Comparison of ENCODE assay signal across 9 mouse cellular contexts in genomic region chr19:42144541-42145167, GRCm38 (mm10). TPM values are rescaled to one million over a fixed set of nuclear protein-coding genes. Genes with fewer than 3 reads are reported as not detected.
DNase-seq lines count a peak whose midpoint lies in the region; ATAC-seq and TF ChIP-seq lines count a peak whose summit lies in the region.
"Had no signal": no experiment of that assay in that cellular context is flagged by ENCODE, and none has a peak within 500 bp of the region (broad histone marks: within the 10 kb centered on the region; RNA-seq: fewer than 3 reads in every experiment).

No protein-coding gene starts in this region.

- peaks cover 14% of the 10 kb centered on the region for H3K9me3 ChIP-seq in G1E (replicated peaks)
- no peaks in the 10 kb centered on the region for H3K9me3 ChIP-seq in lung, embryonic 16.5 days (ENCODE audit: control insufficient read depth, low read length)
- H3K9me3 ChIP-seq: megakaryocyte, embryonic 14.5 days had no signal

- H3K9ac ChIP-seq in lung, embryonic 16.5 days (ENCODE audit: low read length): no peak overlapping the region

- no peaks in the 10 kb centered on the region for H3K36me3 ChIP-seq in G1E (replicated peaks)
- H3K36me3 ChIP-seq in lung, embryonic 16.5 days (ENCODE audit: control insufficient read depth, insufficient read depth, low read length): no peaks in the 10 kb centered on the region
- no peaks in the 10 kb centered on the region for H3K36me3 ChIP-seq in small intestine, adult 2 months (ENCODE audit: control insufficient read depth, insufficient read depth, low read length)

- no peak overlapping the region for H3K4me3 ChIP-seq in G1E (ENCODE audit: low read depth, low read length)
- no peak overlapping the region for H3K4me3 ChIP-seq in lung, embryonic 16.5 days (ENCODE audit: low read length)
- no peak overlapping the region for H3K4me3 ChIP-seq in small intestine, adult 2 months (ENCODE audit: low read depth, low read length)
- H3K4me3 ChIP-seq: megakaryocyte, embryonic 14.5 days had no signal

- TF ChIP-seq POLR2A in small intestine, adult 2 months (IDR thresholded peaks at IDR 0.05; ENCODE audit: low read depth, low read length): no peak

- H3K27me3 ChIP-seq in G1E (ENCODE audit: insufficient read depth, low read length): peaks cover 33% of the 10 kb centered on the region
- H3K27me3 ChIP-seq in lung, embryonic 16.5 days (ENCODE audit: control insufficient read depth, insufficient read depth, low read depth, low read length): no peaks in the 10 kb centered on the region
- peaks cover 9% of the 10 kb centered on the region for H3K27me3 ChIP-seq in small intestine, adult 2 months (ENCODE audit: control insufficient read depth, insufficient read depth, low read length)

- H3K4me2 ChIP-seq in lung, embryonic 16.5 days (ENCODE audit: low read depth, low read length): no peak overlapping the region

- 18% methylated on average over 8 of the region's 8 CpGs for WGBS in lung, embryonic 16.5 days
- 26% methylated on average over 8 of the region's 8 CpGs for WGBS in small intestine, adult 2 months

- no peak for ATAC-seq in G1E (ENCODE audit: extremely low read depth, insufficient number of reproducible peaks, low FRiP score, poor library complexity, severe bottlenecking)
- ATAC-seq in lung, embryonic 16.5 days (ENCODE audit: low read depth): no peak
- ATAC-seq in granulocyte monocyte progenitor cell, adult 5-6 weeks (replicated peaks; ENCODE audit: poor library complexity, severe bottlenecking): no peak

- peaks cover 2% of the 10 kb centered on the region; the same call in 1 of the 2 replicates for H3K4me1 ChIP-seq in G1E (ENCODE audit: insufficient read depth, low read depth, low read length)
- peaks cover 37% of the 10 kb centered on the region for H3K4me1 ChIP-seq in lung, embryonic 16.5 days (replicated peaks; ENCODE audit: control insufficient read depth, insufficient read depth, low read length)
- H3K4me1 ChIP-seq in small intestine, adult 2 months (ENCODE audit: control insufficient read depth, insufficient read depth, insufficient read length, low read length): peaks cover 15% of the 10 kb centered on the region; the same call in 1 of the 2 replicates

- H3K27ac ChIP-seq in lung, embryonic 16.5 days (ENCODE audit: low read length): peak overlapping the region; percentile 96
- H3K27ac ChIP-seq in small intestine, adult 2 months (ENCODE audit: insufficient read depth, low read depth, low read length): no peak overlapping the region

- peak; percentile 31; the same call in 1 of the 2 replicates for TF ChIP-seq CTCF in G1E (IDR thresholded peaks at IDR 0.05; ENCODE audit: low read depth, low read length)
- TF ChIP-seq CTCF in small intestine, adult 2 months (IDR thresholded peaks at IDR 0.05; ENCODE audit: extremely low read depth, insufficient read length, insufficient replicate concordance, low read depth, low read length): peak; percentile 72; the same call in 1 of the 2 replicates

- peak; percentile 86 to 87 for DNase-seq in B cell, adult 2 months
- DNase-seq in G1E (ENCODE audit: low spot score): peak; percentile 31
- DNase-seq in cerebellum, adult 8-10 months: peak; percentile 81
- peak; percentile 91 for DNase-seq in gastrocnemius, postnatal 10 days
- DNase-seq in kidney, postnatal 4 days: peak; percentile 96

RNA-seq across cellular contexts. Expression of gene Marveld1, which starts 2.5 kb away (rescaled TPM):
- total RNA-seq in G1E (2014; fragmentation: Nextera tagmentation) (not detected in 2 replicates), G1E (2017) (0.11 TPM in 1 of 2 replicates, not detected in the other)
- not detected in 2 replicates for polyA plus RNA-seq in G1E (2012)
- 10 to 100 TPM; 16.9 to 23.5 TPM for total RNA-seq in gastrocnemius, postnatal 10 days (2021)
- polyA plus RNA-seq in lung, embryonic 16.5 days (2015; fragmentation: Nextera tagmentation; extraction: Ambion mirVana): 8.9 and 9.8 TPM in 2 replicates
- 38.0 and 46.4 TPM in 2 replicates for polyA plus RNA-seq in small intestine, adult 2 months (2012; rRNA removed)
- 15.1 and 19.7 TPM in 2 replicates for total RNA-seq in granulocyte monocyte progenitor cell, adult 5-6 weeks (2014; fragmentation: Nextera tagmentation)
- 13.2 and 13.9 TPM in 2 replicates for total RNA-seq in granulocyte monocyte progenitor cell, adult 5-6 weeks (2017)

RNA-seq across cellular contexts. Expression of gene Avpi1, which starts 15.8 kb away (rescaled TPM):
- total RNA-seq in G1E (2014; fragmentation: Nextera tagmentation) (2.8 and 5.1 TPM in 2 replicates), G1E (2017) (2.2 and 5.2 TPM in 2 replicates)
- polyA plus RNA-seq in G1E (2012): 12.6 and 15.2 TPM in 2 replicates
- total RNA-seq in gastrocnemius, postnatal 10 days (2021): 10 to 100 TPM in 1 of 2 experiments, 1 to 10 TPM in 1; 8.3 to 10.3 TPM
- 84.9 and 87.6 TPM in 2 replicates for polyA plus RNA-seq in lung, embryonic 16.5 days (2015; fragmentation: Nextera tagmentation; extraction: Ambion mirVana)
- polyA plus RNA-seq in small intestine, adult 2 months (2012; rRNA removed): 6.9 and 13.6 TPM in 2 replicates
- 9.9 and 12.0 TPM in 2 replicates for total RNA-seq in granulocyte monocyte progenitor cell, adult 5-6 weeks (2014; fragmentation: Nextera tagmentation)
- total RNA-seq in granulocyte monocyte progenitor cell, adult 5-6 weeks (2017): 4.5 and 10.7 TPM in 2 replicates

RNA-seq across cellular contexts. Expression of gene Zfyve27, which starts 19.1 kb away (rescaled TPM):
- 17.2 and 17.6 TPM in 2 replicates for total RNA-seq in G1E (2014; fragmentation: Nextera tagmentation)
- 16.9 and 19.9 TPM in 2 replicates for total RNA-seq in G1E (2017)
- 12.9 and 14.7 TPM in 2 replicates for polyA plus RNA-seq in G1E (2012)
- 10 to 100 TPM; 12.5 to 17.4 TPM for total RNA-seq in gastrocnemius, postnatal 10 days (2021)
- 26.3 and 26.4 TPM in 2 replicates for polyA plus RNA-seq in lung, embryonic 16.5 days (2015; fragmentation: Nextera tagmentation; extraction: Ambion mirVana)
- polyA plus RNA-seq in small intestine, adult 2 months (2012; rRNA removed): 11.5 and 24.0 TPM in 2 replicates
- 34.6 and 35.5 TPM in 2 replicates for total RNA-seq in granulocyte monocyte progenitor cell, adult 5-6 weeks (2014; fragmentation: Nextera tagmentation)
- 21.1 and 26.4 TPM in 2 replicates for total RNA-seq in granulocyte monocyte progenitor cell, adult 5-6 weeks (2017)

RNA-seq across cellular contexts. Expression of gene Pi4k2a, which starts 54.4 kb away (rescaled TPM):
- total RNA-seq in G1E (2014; fragmentation: Nextera tagmentation) (8.5 and 10.7 TPM in 2 replicates), G1E (2017) (5.5 and 6.3 TPM in 2 replicates)
- polyA plus RNA-seq in G1E (2012): 13.8 and 14.5 TPM in 2 replicates
- 10 to 100 TPM; 13.3 to 14.7 TPM for total RNA-seq in gastrocnemius, postnatal 10 days (2021)
- 7.5 and 8.4 TPM in 2 replicates for polyA plus RNA-seq in lung, embryonic 16.5 days (2015; fragmentation: Nextera tagmentation; extraction: Ambion mirVana)
- polyA plus RNA-seq in small intestine, adult 2 months (2012; rRNA removed): 12.8 and 33.2 TPM in 2 replicates
- 19.1 and 21.9 TPM in 2 replicates for total RNA-seq in granulocyte monocyte progenitor cell, adult 5-6 weeks (2014; fragmentation: Nextera tagmentation)
- 6.7 and 7.1 TPM in 2 replicates for total RNA-seq in granulocyte monocyte progenitor cell, adult 5-6 weeks (2017)

RNA-seq across cellular contexts. Expression of gene Sfrp5, which starts 57.4 kb away (rescaled TPM):
- total RNA-seq in G1E (2014; fragmentation: Nextera tagmentation) (not detected in 2 replicates), G1E (2017) (not detected in 2 replicates)
- not detected in 2 replicates for polyA plus RNA-seq in G1E (2012)
- total RNA-seq in gastrocnemius, postnatal 10 days (2021): 1 to 10 TPM; 5.7 to 6.8 TPM
- 0.35 and 0.60 TPM in 2 replicates for polyA plus RNA-seq in lung, embryonic 16.5 days (2015; fragmentation: Nextera tagmentation; extraction: Ambion mirVana)
- polyA plus RNA-seq in small intestine, adult 2 months (2012; rRNA removed): 7.3 and 8.3 TPM in 2 replicates
- not detected in 2 replicates for total RNA-seq in granulocyte monocyte progenitor cell, adult 5-6 weeks (2014; fragmentation: Nextera tagmentation)
- total RNA-seq in granulocyte monocyte progenitor cell, adult 5-6 weeks (2017): not detected in 2 replicates

Comparison
In these comparisons a context has a peak if more than half of its experiments do, and no peak if none do; other contexts are left out.
1. DNase-seq: peak in every context shown above with its lines; median percentile 96 in kidney, postnatal 4 days; 91 in gastrocnemius, postnatal 10 days; 86 in B cell, adult 2 months; 81 in cerebellum, adult 8-10 months; 31 in G1E.
2. RNA of gene Marveld1, which starts 2.5 kb away (total RNA-seq): 16.9 to 23.5 TPM in gastrocnemius, postnatal 10 days and 13.2 to 19.7 TPM in granulocyte monocyte progenitor cell, adult 5-6 weeks; 0.11 TPM in G1E; every median in the first group is over 10 times any median in the second.